Mouse (Mus musculus): ENCODE data around the gene Nyap1.
A peak's percentile ranks its signal among the peaks of the same experiment; 100 is the strongest.
"Not testable (repeated sequence)": the region's sequence is repeated elsewhere in the genome, so short reads cannot be mapped to it uniquely, and the experiment has no call there.

The Nyap1 gene

GRCm38 (mm10) chr5:137726767-137727166, 14.6 kb downstream of the Nyap1 start:
- H3K27me3 ChIP-seq (ENCODE audit: insufficient read depth, low read length) = peaks cover 15% of the 10 kb centered on the region
- H3K4me3 ChIP-seq (replicated peaks; ENCODE audit: low read length) = no peak overlapping the region
- H3K36me3 ChIP-seq (ENCODE audit: insufficient read depth, low read length) = peaks cover 3% of the 10 kb centered on the region; the same call in 1 of the 2 replicates
- TF ChIP-seq NANOG (IDR thresholded peaks at IDR 0.05; ENCODE audit: borderline replicate concordance, low read length) = no peak
- TF ChIP-seq POU5F1 (IDR thresholded peaks at IDR 0.05; ENCODE audit: borderline replicate concordance, low read length) = no peak
- TF ChIP-seq CTCF (conservative IDR thresholded peaks at IDR 0.05; ENCODE audit: low read length) = no peak
- H3K4me1 ChIP-seq (replicated peaks; ENCODE audit: low read depth, low read length) = peaks cover 20% of the 10 kb centered on the region
- no peaks in the 10 kb centered on the region for H3K9me3 ChIP-seq (ENCODE audit: low read length)

DNA sequence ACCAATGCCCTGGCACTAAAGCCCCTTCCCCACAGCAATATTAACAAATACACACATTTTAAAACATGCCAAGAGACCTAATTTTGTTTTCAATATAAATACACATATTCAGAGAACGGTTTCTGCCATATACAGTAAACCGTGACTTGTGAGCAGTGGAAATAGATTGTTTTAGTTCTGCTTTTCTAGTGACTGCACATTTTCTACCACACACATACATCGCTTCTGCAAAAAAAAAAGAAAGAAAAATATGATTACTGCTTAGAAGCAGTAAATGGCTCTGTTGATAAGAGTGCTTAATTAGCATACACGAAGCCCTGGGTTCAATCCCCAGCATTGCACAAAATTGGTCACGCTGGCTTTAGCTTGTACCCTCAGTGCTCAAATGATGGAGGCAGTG, 17.6 kb downstream of the Nyap1 start:
- no peak overlapping the region for H3K4me3 ChIP-seq (replicated peaks; ENCODE audit: low read length)
- no peaks in the 10 kb centered on the region for H3K36me3 ChIP-seq (ENCODE audit: insufficient read depth, low read length)
- H3K27me3 ChIP-seq (ENCODE audit: insufficient read depth, low read length) = peaks cover 7% of the 10 kb centered on the region
- H3K9me3 ChIP-seq (ENCODE audit: low read length) = no peaks in the 10 kb centered on the region
- peaks cover 24% of the 10 kb centered on the region for H3K4me1 ChIP-seq (replicated peaks; ENCODE audit: low read depth, low read length)
- TF ChIP-seq CTCF (conservative IDR thresholded peaks at IDR 0.05; ENCODE audit: low read length) = no peak
- no peak for TF ChIP-seq POU5F1 (IDR thresholded peaks at IDR 0.05; ENCODE audit: borderline replicate concordance, low read length)
- TF ChIP-seq NANOG (IDR thresholded peaks at IDR 0.05; ENCODE audit: borderline replicate concordance, low read length) = no peak

DNA sequence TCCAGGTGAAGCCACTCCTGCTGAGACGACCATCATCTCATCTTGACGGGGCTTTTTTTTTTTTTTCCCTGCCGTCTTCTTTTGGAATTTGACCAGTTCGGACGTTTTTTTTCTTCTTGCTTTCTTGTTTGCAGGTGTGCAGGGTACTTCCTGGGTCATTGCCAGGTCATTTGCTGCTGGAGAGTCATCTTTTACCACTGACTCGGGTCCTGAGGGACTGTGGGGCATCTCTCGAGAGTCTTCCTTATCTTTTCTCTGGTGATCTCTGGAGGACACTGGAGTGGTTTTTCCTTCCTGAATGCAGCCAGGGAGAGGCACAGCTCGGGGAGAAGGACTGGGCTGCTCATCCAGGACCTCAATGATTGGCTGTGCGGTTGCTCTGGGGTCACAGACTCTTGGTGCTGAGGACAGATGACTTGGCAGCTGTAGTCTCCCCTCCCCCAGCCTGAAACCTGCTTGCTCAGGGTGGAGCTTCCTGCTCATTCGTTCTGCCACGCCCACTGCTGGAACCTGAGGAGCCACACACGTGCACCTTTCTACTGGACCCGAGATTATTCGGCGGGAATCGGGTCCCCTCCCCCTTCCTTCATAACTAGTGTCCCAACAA, 20.7 kb downstream of the Nyap1 start:
- not testable (repeated sequence) for H3K36me3 ChIP-seq (ENCODE audit: insufficient read depth, low read length); H3K9me3 ChIP-seq (ENCODE audit: low read length)
- Histone ChIP-seq H3K4me1 (replicated peaks; ENCODE audit: low read depth, low read length) (peaks cover 34% of the 10 kb centered on the region), H3K4me3 (replicated peaks; ENCODE audit: low read length) (peak overlapping the region; percentile 41; the same call in 1 of the 2 replicates), H3K27me3 (ENCODE audit: insufficient read depth, low read length) (peaks cover 14% of the 10 kb centered on the region)

GRCm38 (mm10) chr5:137719088-137719487, 22.3 kb downstream of the Nyap1 start:
- Histone ChIP-seq H3K4me1 (replicated peaks; ENCODE audit: low read depth, low read length) (peaks cover 35% of the 10 kb centered on the region), H3K27me3 (ENCODE audit: insufficient read depth, low read length) (peaks cover 14% of the 10 kb centered on the region), H3K36me3 (ENCODE audit: insufficient read depth, low read length) (no peaks in the 10 kb centered on the region), H3K9me3 (ENCODE audit: low read length) (no peaks in the 10 kb centered on the region), H3K4me3 (replicated peaks; ENCODE audit: low read length) (no peak overlapping the region)
- TF ChIP-seq NANOG (IDR thresholded peaks at IDR 0.05; ENCODE audit: borderline replicate concordance, low read length) = no peak
- no peak for TF ChIP-seq POU5F1 (IDR thresholded peaks at IDR 0.05; ENCODE audit: borderline replicate concordance, low read length)
- no peak for TF ChIP-seq CTCF (conservative IDR thresholded peaks at IDR 0.05; ENCODE audit: low read length)

GRCm38 (mm10) chr5:137718020-137718790, 23.2 kb downstream of the Nyap1 start:
- no peak for TF ChIP-seq CTCF (conservative IDR thresholded peaks at IDR 0.05; ENCODE audit: low read length)
- TF ChIP-seq NANOG (IDR thresholded peaks at IDR 0.05; ENCODE audit: borderline replicate concordance, low read length) = no peak
- no peak for TF ChIP-seq POU5F1 (IDR thresholded peaks at IDR 0.05; ENCODE audit: borderline replicate concordance, low read length)
- Histone ChIP-seq H3K4me1 (replicated peaks; ENCODE audit: low read depth, low read length) (peaks cover 41% of the 10 kb centered on the region), H3K9me3 (ENCODE audit: low read length) (no peaks in the 10 kb centered on the region)

DNA sequence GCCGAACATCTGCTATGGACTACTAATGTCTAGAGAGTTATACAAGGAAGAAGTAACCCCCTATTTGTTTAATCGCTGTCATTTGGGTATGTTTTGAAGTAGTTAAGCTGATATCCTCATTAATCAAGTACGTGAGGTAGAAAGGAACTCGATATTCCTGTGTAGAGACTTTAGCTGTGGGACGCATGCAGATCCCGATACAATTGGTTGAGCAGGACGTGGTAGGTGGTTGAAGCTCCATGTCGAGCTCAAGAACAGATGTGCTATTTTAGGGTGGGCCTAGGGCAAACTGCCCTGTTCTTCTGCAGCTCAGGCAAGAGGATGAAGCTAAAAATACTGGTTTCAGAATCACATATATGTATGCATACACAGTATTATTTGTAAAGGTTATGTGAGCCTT, 25.7 kb downstream of the Nyap1 start:
- 0 out of 2 replicates have a peak, but pooled peaks cover 7% of the 10 kb centered on the region for H3K27me3 ChIP-seq (ENCODE audit: insufficient read depth, low read length)
- TF ChIP-seq CTCF (conservative IDR thresholded peaks at IDR 0.05; ENCODE audit: low read length) = no peak
- TF ChIP-seq NANOG (IDR thresholded peaks at IDR 0.05; ENCODE audit: borderline replicate concordance, low read length) = no peak
- no peak for TF ChIP-seq POU5F1 (IDR thresholded peaks at IDR 0.05; ENCODE audit: borderline replicate concordance, low read length)
- no peaks in the 10 kb centered on the region for H3K36me3 ChIP-seq (ENCODE audit: insufficient read depth, low read length)
- no peaks in the 10 kb centered on the region for H3K9me3 ChIP-seq (ENCODE audit: low read length)
- no peak overlapping the region for H3K4me3 ChIP-seq (replicated peaks; ENCODE audit: low read length)
- peaks cover 33% of the 10 kb centered on the region for H3K4me1 ChIP-seq (replicated peaks; ENCODE audit: low read depth, low read length)

More at GRCm38 (mm10) chr5:137718020-137718790, 23.2 kb downstream of the Nyap1 start:
- no peak overlapping the region for H3K4me3 ChIP-seq (replicated peaks; ENCODE audit: low read length)
- H3K36me3 ChIP-seq (ENCODE audit: insufficient read depth, low read length) = no peaks in the 10 kb centered on the region
- H3K27me3 ChIP-seq (ENCODE audit: insufficient read depth, low read length) = peaks cover 14% of the 10 kb centered on the region

- Histone ChIP-seq H3K4me3 (replicated peaks; ENCODE audit: low read length) (no peak overlapping the region), H3K4me1 (replicated peaks; ENCODE audit: low read depth, low read length) (peaks cover 15% of the 10 kb centered on the region), H3K27me3 (ENCODE audit: insufficient read depth, low read length) (0 out of 2 replicates have a peak, but pooled peaks cover 7% of the 10 kb centered on the region), H3K9me3 (ENCODE audit: low read length) (no peaks in the 10 kb centered on the region), H3K36me3 (ENCODE audit: insufficient read depth, low read length) (no peaks in the 10 kb centered on the region)
- no peak for TF ChIP-seq CTCF (conservative IDR thresholded peaks at IDR 0.05; ENCODE audit: low read length)
- TF ChIP-seq POU5F1 (IDR thresholded peaks at IDR 0.05; ENCODE audit: borderline replicate concordance, low read length) = no peak
- TF ChIP-seq NANOG (IDR thresholded peaks at IDR 0.05; ENCODE audit: borderline replicate concordance, low read length) = no peak
Observed at GRCm38 (mm10) chr5:137713454-137713853, 28.0 kb downstream of the Nyap1 start.

- H3K36me3 ChIP-seq (ENCODE audit: insufficient read depth, low read length) = no peaks in the 10 kb centered on the region
- peaks cover 6% of the 10 kb centered on the region for H3K9me3 ChIP-seq (ENCODE audit: low read length)
- H3K27me3 ChIP-seq (ENCODE audit: insufficient read depth, low read length) = peaks cover 3% of the 10 kb centered on the region; the same call in 1 of the 2 replicates
- peaks cover 20% of the 10 kb centered on the region for H3K4me1 ChIP-seq (replicated peaks; ENCODE audit: low read depth, low read length)
- H3K4me3 ChIP-seq (replicated peaks; ENCODE audit: low read length) = no peak overlapping the region
- TF ChIP-seq CTCF (conservative IDR thresholded peaks at IDR 0.05; ENCODE audit: low read length) (no peak), POU5F1 (IDR thresholded peaks at IDR 0.05; ENCODE audit: borderline replicate concordance, low read length) (no peak), NANOG (IDR thresholded peaks at IDR 0.05; ENCODE audit: borderline replicate concordance, low read length) (no peak)
Observed at GRCm38 (mm10) chr5:137706913-137707633, 34.3 kb downstream of the Nyap1 start.
